Mouse (Mus musculus) heart, embryonic 13.5 days (tissue): ENCODE results near the gene Spred3. TPM values are rescaled to one million over a fixed set of nuclear protein-coding genes. Genes with fewer than 3 reads are reported as not detected.

ENCODE experiments used
- ATAC-seq: fragments of 200-750 bp; cut with Nextera tagmentation; 2 replicates; pipeline ENCODE4 v1.8.0; 2017; ENCODE audit warnings: moderate TSS enrichment; ENCODE audit not compliant: insufficient number of reproducible peaks, low FRiP score, low TSS enrichment; ENCODE audit errors: extremely low read depth
- H3K27ac ChIP-seq: fragments of 300-500 bp; sonication (generic); replicated peaks from 2 replicates; pipeline ENCODE4 v1.5.1; 2015; ENCODE audit warnings: moderate library complexity, mild to moderate bottlenecking, inconsistent platforms
- H3K27me3 ChIP-seq: fragments of 300-500 bp; sonication (generic); replicated peaks from 2 replicates; pipeline ENCODE4 v1.6.1; 2015; ENCODE audit warnings: mild to moderate bottlenecking, inconsistent platforms
- H3K36me3 ChIP-seq: fragments of 300-500 bp; sonication (generic); 2 replicates; pipeline ENCODE4 v1.6.1; 2015; ENCODE audit warnings: mild to moderate bottlenecking, inconsistent platforms
- H3K4me1 ChIP-seq: fragments of 300-500 bp; sonication (generic); 2 replicates; pipeline ENCODE4 v1.6.1; 2015; ENCODE audit warnings: inconsistent platforms
- H3K4me2 ChIP-seq: fragments of 300-500 bp; sonication (generic); 2 replicates; pipeline ENCODE4 v1.6.1; 2015; ENCODE audit warnings: inconsistent platforms, mild to moderate bottlenecking, moderate library complexity
- H3K4me3 ChIP-seq: fragments of 300-500 bp; sonication (generic); 2 replicates; pipeline ENCODE4 v1.5.1; 2015; ENCODE audit warnings: moderate library complexity, mild to moderate bottlenecking, inconsistent platforms
- H3K9ac ChIP-seq: fragments of 300-500 bp; sonication (generic); 2 replicates; pipeline ENCODE4 v1.6.1; 2015; ENCODE audit warnings: inconsistent platforms, mild to moderate bottlenecking, moderate library complexity
- H3K9me3 ChIP-seq: fragments of 300-500 bp; sonication (generic); 2 replicates; pipeline ENCODE4 v1.6.1; 2016; ENCODE audit warnings: inconsistent platforms
- WGBS: fragments of 180-500 bp; shearing (Covaris S2); methylation state at CpG from one replicate; pipeline ENCODE4 v1.1.7; 2015; ENCODE audit warnings: mixed read lengths; 5-methylcytosine and 5-hydroxymethylcytosine counted together
- polyA plus RNA-seq: library from polyadenylated mRNA; unstranded; fragments of >200 nt; fragmentation: Nextera tagmentation; extraction: Ambion mirVana; gene quantifications from 2 replicates; pipeline ENCODE4 v1.2.1, GENCODE M21; 2015

Gene Spred3
- polyA plus RNA-seq, 1 experiment from 2014 or later, result 1.5 TPM

GRCm38 (mm10) chr7:29168121-29168695 lies 2.0 kb downstream of the Spred3 start:
- H3K4me2 ChIP-seq, result peak overlapping the region; percentile 74
- WGBS, result 6% methylated on average over 10 of the region's 10 CpGs
- peaks cover 46% of the 10 kb centered on the region for H3K4me1 ChIP-seq
- no peak for ATAC-seq
- H3K27me3 ChIP-seq, result peaks cover 62% of the 10 kb centered on the region
- peak overlapping the region; percentile 62 for H3K4me3 ChIP-seq
- peaks cover 7% of the 10 kb centered on the region; the same call in 1 of the 2 replicates for H3K36me3 ChIP-seq
- no peak overlapping the region for H3K27ac ChIP-seq
- no peaks in the 10 kb centered on the region for H3K9me3 ChIP-seq
- H3K9ac ChIP-seq, result peak overlapping the region; percentile 78

GRCm38 (mm10) chr7:29167656-29168055 lies 2.6 kb downstream of the Spred3 start:
- H3K36me3 ChIP-seq, result peaks cover 2% of the 10 kb centered on the region; the same call in 1 of the 2 replicates
- peaks cover 57% of the 10 kb centered on the region for H3K27me3 ChIP-seq
- H3K9me3 ChIP-seq, result no peaks in the 10 kb centered on the region
- peak overlapping the region; percentile 33; the same call in 1 of the 2 replicates for H3K9ac ChIP-seq
- peak overlapping the region; percentile 62; the same call in 1 of the 2 replicates for H3K4me3 ChIP-seq
- peak overlapping the region; percentile 74; the same call in 1 of the 2 replicates for H3K4me2 ChIP-seq
- H3K27ac ChIP-seq, result no peak overlapping the region
- 21% methylated on average over 18 of the region's 19 CpGs for WGBS
- H3K4me1 ChIP-seq, result peaks cover 51% of the 10 kb centered on the region
- ATAC-seq, result no peak

GRCm38 (mm10) chr7:29162750-29163525 lies 7.3 kb downstream of the Spred3 start:
- Histone ChIP-seq H3K36me3 (peaks cover 8% of the 10 kb centered on the region; the same call in 1 of the 2 replicates), H3K4me1 (peaks cover 11% of the 10 kb centered on the region), H3K27ac (no peak overlapping the region), H3K9me3 (no peaks in the 10 kb centered on the region), H3K27me3 (peaks cover 57% of the 10 kb centered on the region), H3K4me2 (no peak overlapping the region), H3K9ac (no peak overlapping the region), H3K4me3 (no peak overlapping the region)
- WGBS, result 13% methylated on average over 9 of the region's 9 CpGs
- no peak; the same call in 1 of the 2 replicates for ATAC-seq

GRCm38 (mm10) chr7:29162294-29162693 lies 7.9 kb downstream of the Spred3 start:
- H3K9me3 ChIP-seq, result no peaks in the 10 kb centered on the region
- H3K27me3 ChIP-seq, result peaks cover 57% of the 10 kb centered on the region
- peaks cover 8% of the 10 kb centered on the region; the same call in 1 of the 2 replicates for H3K36me3 ChIP-seq
- no peak for ATAC-seq
- H3K4me1 ChIP-seq, result peaks cover 9% of the 10 kb centered on the region
- H3K27ac ChIP-seq, result no peak overlapping the region
- no peak overlapping the region for H3K4me2 ChIP-seq
- 60% methylated on average over 5 of the region's 5 CpGs for WGBS
- H3K4me3 ChIP-seq, result no peak overlapping the region
- no peak overlapping the region for H3K9ac ChIP-seq

- Histone ChIP-seq H3K27ac (no peak overlapping the region), H3K4me3 (no peak overlapping the region), H3K36me3 (peaks cover 14% of the 10 kb centered on the region), H3K27me3 (peaks cover 49% of the 10 kb centered on the region), H3K4me1 (peaks cover 19% of the 10 kb centered on the region), H3K9ac (no peak overlapping the region), H3K4me2 (no peak overlapping the region), H3K9me3 (0 out of 2 replicates have a peak, but pooled peaks cover 4% of the 10 kb centered on the region)
- WGBS, result 3% methylated on average over 5 of the region's 5 CpGs
- ATAC-seq, result no peak
Observed at GRCm38 (mm10) chr7:29158264-29158663, 11.9 kb downstream of the Spred3 start.

- H3K4me3 ChIP-seq, result peak within 1 kb of the TSS; percentile 86
- peak within 1 kb of the TSS; percentile 84 for H3K27ac ChIP-seq
- peak within 1 kb of the TSS; percentile 97 for H3K4me2 ChIP-seq
- 3% methylated on average over 68 of the region's 68 CpGs for WGBS
- peak; percentile 68 for ATAC-seq
- 0 out of 2 replicates have a peak, but pooled peaks cover 4% of the 10 kb centered on the region for H3K9me3 ChIP-seq
- peaks cover 40% of the 10 kb centered on the region for H3K27me3 ChIP-seq
- peak within 1 kb of the TSS; percentile 89 for H3K9ac ChIP-seq
- H3K36me3 ChIP-seq, result peaks cover 9% of the 10 kb centered on the region
- H3K4me1 ChIP-seq, result peaks cover 10% of the 10 kb centered on the region
Observed at GRCm38 (mm10) chr7:29155838-29156782, 14.1 kb downstream of the Spred3 start, which contains the start of gene Fam98c. Fam98c (minus strand) TSS chr7:29156234.

- 0 out of 2 replicates have a peak, but pooled peaks cover 4% of the 10 kb centered on the region for H3K9me3 ChIP-seq
- peak overlapping the region; percentile 97 for H3K4me2 ChIP-seq
- WGBS, result 7% methylated on average over 37 of the region's 37 CpGs
Observed at GRCm38 (mm10) chr7:29155196-29155837, 14.9 kb downstream of the Spred3 start.

GRCm38 (mm10) chr7:29154018-29154720 lies 16.0 kb downstream of the Spred3 start:
- Histone ChIP-seq H3K36me3 (peaks cover 6% of the 10 kb centered on the region), H3K9ac (no peak overlapping the region), H3K4me2 (no peak overlapping the region), H3K4me1 (peaks cover 10% of the 10 kb centered on the region), H3K4me3 (no peak overlapping the region), H3K9me3 (0 out of 2 replicates have a peak, but pooled peaks cover 4% of the 10 kb centered on the region), H3K27me3 (peaks cover 34% of the 10 kb centered on the region), H3K27ac (no peak overlapping the region)
- ATAC-seq, result no peak
- 88% methylated on average over 14 of the region's 14 CpGs for WGBS

More at GRCm38 (mm10) chr7:29155196-29155837, 14.9 kb downstream of the Spred3 start:
- Histone ChIP-seq H3K27ac (peak overlapping the region; percentile 84), H3K4me3 (peak overlapping the region; percentile 86), H3K27me3 (peaks cover 36% of the 10 kb centered on the region), H3K9ac (peak overlapping the region; percentile 89), H3K36me3 (peaks cover 6% of the 10 kb centered on the region), H3K4me1 (peaks cover 10% of the 10 kb centered on the region)
- peak; percentile 77 for ATAC-seq

- Histone ChIP-seq H3K27ac (no peak overlapping the region), H3K9ac (no peak overlapping the region), H3K4me1 (peaks cover 9% of the 10 kb centered on the region), H3K36me3 (peaks cover 6% of the 10 kb centered on the region), H3K4me2 (no peak overlapping the region), H3K27me3 (peaks cover 17% of the 10 kb centered on the region), H3K9me3 (0 out of 2 replicates have a peak, but pooled peaks cover 4% of the 10 kb centered on the region), H3K4me3 (no peak overlapping the region)
- no peak for ATAC-seq
- WGBS, result 55% methylated on average over 10 of the region's 10 CpGs
Observed at GRCm38 (mm10) chr7:29151486-29151885, 18.7 kb downstream of the Spred3 start.

GRCm38 (mm10) chr7:29148771-29149170 lies 21.4 kb downstream of the Spred3 start:
- H3K4me3 ChIP-seq, result no peak overlapping the region
- H3K4me1 ChIP-seq, result no peaks in the 10 kb centered on the region
- H3K9me3 ChIP-seq, result no peaks in the 10 kb centered on the region
- no peaks in the 10 kb centered on the region; the same call in 1 of the 2 replicates for H3K36me3 ChIP-seq
- ATAC-seq, result no peak
- H3K27me3 ChIP-seq, result peaks cover 17% of the 10 kb centered on the region
- H3K27ac ChIP-seq, result no peak overlapping the region
- whole genome bisulfite sequencing, result 82% methylated on average over 15 of the region's 15 CpGs
- no peak overlapping the region for H3K9ac ChIP-seq
- H3K4me2 ChIP-seq, result no peak overlapping the region
